Mouse (Mus musculus) T-cell, adult 2 months (primary cell): Measurements from ENCODE around the gene Scube1.

Experiments
- DNase-seq: peaks from one replicate; pipeline ENCODE4 v3.0.0; 2022; ENCODE audit warnings: low spot score

Scube1 gene

DNA sequence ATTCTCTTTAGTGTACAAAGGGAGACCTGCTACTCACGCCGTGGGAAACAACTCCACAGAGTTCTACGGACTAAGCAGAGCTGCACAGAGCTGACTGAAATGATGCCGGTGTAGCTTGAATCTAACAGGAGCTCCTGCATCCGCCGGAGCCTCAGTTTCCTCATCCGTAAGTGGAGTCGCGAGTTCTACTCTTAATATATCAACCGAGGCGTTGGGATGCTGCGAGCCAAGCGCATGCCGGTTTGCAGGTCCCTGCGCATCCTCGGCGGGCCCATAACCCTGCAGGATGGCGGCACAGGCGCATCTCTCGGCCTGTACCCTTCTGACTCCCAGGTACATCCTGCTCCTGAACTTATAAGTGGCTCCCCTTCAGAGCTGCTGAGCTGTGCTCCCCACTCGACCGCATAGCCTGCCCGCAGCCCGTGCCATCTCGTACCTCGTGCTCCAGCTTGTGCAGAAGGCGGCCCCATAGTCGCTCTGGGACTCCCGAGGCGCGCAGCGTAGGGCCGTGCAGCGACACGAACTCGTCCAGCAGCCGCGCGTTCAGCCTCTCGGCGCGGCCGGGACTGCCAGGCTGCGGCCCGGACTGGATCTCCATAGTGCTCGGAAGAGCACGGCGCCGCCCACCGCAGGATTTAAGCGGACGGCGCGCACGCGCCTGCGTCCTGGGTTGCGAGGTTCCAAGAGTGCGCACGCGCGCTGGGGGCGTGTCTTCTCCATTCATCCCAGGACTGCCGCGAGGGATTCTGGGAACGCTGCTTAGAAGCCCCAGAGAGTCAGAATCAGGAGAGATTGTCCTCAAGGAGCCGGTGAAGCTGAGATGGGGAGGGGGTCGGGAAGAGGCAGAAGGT, 130.1 kb downstream of the Scube1 start, which contains the start of gene Ttll12:
Ttll12 (minus strand) TSS at position 645 of the 851 bp plus-strand sequence.
- DNase-seq: peak; percentile 68

DNA sequence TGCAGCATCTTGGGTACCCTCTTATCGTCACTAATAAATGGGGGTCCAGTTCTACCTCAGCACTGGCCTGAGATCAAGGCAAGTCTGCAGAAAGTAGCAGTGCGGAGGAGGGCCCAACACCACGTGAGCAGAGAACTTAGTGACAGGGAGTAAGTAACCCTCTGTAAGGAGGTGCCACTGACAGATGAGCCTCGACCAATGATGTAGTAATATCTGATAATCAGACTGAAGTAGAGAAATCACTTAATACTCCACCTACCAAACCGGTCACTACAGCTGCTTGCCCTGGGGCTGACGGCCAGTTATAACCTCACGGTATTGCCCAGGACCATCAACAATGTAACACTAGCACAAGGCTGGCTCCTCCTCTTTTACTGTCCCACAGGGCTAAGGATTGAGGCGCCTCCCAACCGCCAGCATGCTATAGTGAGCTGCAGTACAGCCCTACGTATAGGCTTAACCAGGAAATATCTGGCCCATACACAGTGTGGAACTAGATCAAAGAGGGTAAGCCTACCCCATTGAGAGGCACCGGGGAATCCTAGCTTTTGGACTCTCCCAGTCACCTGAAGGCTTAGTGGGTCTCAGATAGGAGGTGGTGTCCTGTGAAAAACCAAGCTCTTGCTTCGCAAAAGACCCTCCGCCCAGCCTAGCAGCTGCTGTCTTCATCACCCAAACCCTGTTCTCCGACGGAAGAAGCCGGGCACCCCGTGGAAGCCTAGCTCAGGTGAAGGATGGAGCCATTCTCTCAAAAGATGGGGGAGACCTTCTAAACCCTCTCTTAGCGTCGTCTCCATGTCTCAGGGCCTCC, 130.9 kb downstream of the Scube1 start:
- DNase-seq: no peak

DNA sequence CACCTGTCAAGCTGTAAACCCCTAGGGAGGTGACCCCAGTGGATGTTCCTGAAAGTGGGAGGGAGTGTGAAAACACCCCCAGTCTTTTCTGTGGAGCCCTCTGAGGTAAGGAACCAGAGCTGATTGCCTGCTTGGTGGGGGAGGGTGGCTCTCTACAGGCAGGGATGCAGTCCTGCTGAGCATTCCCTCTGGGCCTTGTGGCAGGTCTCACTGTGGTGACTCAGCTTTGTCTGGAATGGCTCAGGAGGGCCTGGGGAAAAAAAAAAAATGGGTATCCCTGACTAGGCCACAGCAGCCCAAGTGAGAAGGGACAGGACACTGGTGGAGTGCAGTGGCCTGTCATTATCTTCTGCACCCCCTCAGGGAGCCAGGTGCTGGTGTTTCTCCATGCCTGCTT, 131.6 kb downstream of the Scube1 start:
- no peak for DNase-seq

DNA sequence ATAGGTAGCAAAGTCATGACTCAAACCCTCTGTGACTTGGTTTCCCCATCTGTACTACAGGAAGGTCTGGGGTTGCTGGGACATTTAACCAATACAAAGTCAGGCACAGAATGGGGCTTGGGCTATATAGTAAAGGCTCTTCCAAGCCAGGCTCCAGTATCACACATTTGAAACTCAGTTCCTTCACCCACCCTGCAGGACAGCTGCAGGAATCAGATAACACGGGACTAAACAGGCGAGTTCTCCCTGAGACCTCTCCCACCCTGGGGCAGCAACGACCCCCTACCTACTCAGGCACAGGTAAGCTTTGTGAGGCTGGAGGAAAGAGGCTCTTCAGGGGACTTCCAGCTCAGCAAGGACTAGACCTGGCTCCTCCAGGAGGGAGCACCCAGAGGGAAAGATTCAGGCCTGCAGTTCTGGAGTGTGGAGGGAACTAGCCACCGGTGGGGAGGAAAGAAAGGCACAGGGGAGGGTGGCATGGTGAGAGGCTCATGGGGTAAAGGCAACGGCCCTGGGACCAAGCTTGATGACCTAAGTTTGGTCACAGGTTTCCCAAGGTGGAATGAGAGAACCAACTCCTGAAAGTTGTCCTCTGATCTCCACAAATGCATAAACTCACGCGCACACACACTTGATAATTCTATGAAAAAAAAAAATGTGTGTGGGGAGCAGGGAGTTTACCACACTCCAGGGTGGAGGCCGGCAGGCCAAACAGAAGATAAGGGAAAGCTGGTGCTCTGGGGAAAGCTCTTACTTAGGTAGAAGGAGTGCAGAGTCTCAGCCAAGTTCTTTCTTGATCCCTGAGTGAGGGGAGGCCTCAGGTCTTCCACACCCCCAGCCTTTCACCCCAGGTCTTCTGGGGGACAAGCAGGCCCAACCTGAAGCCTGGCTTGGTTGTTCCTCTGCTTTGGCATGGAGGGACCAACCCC, 132.3 kb downstream of the Scube1 start:
- no peak for DNase-seq

DNA sequence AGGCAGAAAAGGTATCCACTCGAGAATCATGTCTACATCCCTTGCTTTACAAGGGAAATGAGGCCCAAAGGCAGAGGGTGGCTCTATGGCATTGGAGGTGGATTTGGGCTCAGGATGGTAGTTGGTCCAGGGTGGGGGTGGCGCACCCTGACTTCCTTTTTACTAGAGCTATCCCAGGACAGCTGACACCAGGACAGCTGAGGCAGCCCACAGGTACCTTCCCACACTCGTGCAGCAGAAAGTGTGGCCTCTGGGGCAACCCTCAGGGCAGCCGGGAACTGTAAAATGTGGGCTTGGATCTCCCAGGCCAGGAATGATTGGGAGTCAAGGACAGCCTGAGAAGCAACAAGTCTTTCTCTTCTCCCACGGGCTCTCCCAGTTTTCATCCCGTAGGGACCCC, 133.1 kb downstream of the Scube1 start:
- DNase-seq: no peak

DNA sequence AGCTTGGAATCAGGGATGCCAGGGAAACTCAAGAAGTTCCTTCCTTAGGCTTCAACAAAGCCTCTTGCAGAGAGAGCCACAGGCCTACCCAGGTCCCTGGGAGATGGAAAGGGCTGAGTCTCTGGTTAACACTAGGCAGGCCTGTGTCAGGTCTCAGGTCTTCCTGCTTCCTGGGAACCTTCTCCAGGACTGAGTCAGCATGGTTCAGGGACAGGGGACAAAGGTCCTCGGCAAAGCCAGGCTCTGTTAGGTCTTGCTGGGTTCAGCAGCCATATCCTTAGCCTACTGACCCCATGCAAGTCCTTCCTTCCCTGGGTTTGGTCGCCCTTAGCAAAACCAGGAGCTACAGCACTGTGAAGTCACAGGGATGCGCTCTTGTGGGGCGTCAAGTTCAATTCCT, 134.0 kb downstream of the Scube1 start:
- no peak for DNase-seq

DNA sequence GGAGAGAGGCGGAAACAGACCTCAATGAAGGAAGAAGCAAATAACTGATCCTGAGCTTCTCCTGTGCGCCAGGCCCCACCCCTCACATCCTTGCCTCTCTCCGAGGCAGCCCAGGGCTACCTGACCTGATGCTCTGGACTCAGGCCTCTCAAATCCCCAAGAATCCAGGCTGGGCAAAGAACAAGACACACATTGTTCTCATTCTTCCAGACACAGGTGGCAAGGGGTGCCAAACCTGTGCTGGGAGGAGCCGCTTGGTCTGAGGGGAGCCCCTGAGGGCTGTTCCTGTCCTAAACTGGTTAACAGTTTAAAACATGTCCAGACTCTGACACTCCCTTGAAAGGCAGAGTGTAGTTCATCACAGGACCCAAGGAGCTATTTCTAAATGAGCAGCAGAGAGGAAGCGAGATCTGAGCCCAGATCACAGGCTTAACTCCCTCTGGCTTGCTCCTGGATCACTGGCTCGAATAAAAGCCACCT, 140.0 kb downstream of the Scube1 start:
- no peak for DNase-seq

DNA sequence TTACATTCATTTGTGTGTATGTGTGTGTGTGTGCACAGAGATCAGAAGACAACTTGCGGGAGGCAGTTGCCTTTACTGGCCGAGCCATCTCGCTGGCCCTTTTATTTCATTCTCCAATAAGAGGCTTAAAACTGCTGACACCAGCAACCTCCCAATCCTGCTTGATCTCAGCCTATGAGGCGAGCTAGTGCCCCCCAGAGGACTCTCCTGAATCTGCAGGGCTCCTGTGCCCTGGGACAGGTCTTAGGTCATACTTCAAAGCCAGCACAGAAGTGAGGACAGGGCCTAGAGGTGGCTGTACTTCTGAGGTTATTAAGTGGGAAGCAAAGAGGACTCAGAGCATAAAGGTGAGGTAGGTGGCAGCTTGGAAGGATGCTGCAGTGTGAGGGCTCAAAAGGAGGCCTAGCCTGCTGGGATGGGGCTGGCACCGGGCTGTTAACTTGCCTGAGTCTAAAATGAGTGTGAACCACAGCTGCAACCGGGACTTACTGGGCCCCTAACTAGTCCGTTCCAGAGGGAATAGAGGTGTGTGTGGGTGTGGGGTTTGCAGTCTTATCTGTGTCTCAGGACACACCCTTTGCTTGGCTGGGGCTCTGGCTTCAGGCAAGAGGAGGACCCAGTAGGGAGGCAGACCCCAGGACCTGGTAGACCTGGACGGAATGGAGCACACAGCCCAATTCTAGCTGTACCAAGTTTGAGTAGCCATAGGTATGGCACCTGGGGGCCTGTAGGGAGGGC, 141.2 kb downstream of the Scube1 start:
- DNase-seq: peak; percentile 43

DNA sequence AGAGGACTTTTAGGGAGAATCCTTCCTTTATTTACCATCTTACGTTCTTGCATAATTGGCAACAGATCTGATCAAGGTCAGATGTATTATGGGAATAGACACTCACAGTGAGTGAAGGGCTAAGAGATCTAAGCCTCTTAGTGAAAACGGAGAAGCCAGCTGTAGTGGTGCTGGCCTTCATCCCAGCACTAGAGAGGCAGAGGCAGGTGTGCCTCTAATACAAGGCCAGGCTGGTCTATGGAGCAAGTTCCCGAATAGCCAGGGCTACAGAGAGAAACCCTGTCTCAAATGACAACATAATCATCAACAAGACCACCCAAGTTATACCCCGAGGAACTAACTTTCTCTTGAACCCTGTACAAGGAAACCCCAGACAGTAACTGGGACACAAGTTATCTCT, 141.9 kb downstream of the Scube1 start:
- no peak for DNase-seq

DNA sequence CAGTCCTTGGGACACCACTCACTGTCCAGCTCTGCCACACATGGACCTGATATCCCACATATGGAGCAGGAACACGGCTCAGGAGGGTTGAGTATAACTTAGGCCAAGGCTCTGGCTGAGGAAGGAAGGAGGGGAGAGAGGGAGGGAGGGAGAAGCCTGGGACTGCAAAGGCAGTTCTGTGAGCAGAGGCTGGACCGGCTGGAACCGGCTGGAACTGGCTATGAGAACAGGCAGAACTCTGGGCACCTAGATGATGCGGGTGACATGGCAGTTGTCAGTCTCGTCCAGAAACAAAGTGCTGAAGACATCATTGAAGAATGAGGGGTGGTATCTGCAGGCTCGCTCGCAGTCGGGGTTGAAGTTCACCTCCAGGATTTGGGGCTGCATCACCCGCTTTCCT, 148.2 kb downstream of the Scube1 start:
- no peak for DNase-seq

DNA sequence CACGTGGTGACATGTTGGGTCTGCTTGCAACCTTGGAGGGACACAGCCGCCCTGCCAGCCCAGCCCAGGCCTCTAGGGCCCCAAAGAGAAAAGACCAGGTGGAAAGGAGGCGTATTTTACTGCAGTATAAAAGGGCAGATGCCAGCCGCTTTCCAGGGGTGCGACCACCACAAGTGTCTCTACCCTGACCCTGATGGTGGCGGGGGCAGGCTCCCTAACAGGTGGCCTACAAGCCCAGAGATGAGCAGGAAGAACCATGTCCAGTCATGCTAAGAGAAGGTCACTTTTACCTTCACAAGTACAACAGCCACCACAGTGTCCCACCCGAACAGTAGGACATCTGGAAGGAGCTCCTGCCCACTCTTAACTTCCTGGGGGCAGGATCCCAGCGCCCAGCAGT, 149.3 kb downstream of the Scube1 start:
- no peak for DNase-seq

DNA sequence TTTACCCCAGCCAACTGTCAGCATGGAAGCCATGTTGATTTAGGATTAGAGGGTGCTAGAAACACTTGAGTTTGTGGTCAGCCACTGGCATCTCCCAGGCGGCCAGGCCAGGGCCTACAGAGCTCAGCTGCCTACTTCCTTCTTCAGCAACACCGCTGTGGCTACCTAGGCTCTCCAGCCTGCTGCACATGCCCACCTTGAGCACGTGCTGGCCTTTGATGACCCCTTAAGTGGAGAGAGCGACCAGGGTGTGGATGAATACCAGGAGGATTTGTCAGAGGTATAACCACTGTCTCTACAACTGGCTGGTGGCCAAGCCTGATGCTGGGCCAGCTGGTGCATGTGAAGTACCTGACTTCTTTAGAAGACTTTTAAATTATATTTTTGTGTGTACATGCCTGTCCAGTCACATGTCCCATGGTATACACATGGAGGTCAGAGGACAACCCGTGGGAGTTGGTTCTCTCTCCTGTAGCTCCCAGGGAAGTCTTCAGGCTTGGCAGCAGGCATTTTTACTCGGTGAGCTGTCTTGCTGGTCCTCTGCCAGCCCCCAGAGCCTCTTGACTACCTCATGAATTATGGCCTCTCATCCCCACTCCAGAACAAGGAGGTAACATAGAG, 150.0 kb downstream of the Scube1 start:
- DNase-seq: no peak

DNA sequence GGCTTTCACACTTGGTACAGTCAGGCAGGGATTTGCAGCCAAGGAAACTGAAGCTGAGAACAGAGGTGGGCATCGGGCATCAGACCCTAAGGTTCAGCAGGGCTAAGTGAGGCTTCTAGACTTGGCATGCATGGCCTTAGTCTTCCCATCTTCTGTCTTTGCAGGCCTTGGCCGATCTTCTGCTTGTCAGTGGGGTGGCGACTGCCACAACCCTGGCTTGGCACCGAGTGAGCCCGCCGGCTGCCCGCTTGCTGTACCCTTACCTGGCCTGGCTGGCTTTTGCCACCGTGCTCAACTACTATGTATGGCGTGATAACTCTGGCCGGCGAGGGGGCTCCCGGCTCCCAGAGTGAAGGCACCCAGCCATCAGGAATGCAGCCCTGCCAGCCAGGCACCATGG, 151.2 kb downstream of the Scube1 start:
- DNase-seq: no peak

DNA sequence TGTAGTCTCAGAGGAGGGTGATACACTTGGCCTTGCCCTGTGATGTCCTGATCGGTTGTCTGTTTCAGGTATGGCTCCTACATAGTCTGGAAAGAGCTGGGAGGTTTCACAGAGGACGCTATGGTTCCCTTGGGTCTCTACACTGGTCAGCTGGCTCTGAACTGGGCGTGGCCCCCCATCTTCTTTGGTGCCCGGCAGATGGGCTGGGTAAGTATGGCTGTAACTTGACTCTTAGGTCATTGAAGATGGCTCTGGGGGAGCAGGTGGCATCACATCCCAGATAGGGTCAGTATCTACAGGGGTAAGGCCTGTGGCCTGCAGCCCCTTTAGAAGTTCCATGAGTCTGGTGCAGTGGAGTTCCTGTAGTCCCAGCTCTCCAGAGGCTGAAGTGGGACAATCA, 152.7 kb downstream of the Scube1 start:
- DNase-seq: no peak

DNA sequence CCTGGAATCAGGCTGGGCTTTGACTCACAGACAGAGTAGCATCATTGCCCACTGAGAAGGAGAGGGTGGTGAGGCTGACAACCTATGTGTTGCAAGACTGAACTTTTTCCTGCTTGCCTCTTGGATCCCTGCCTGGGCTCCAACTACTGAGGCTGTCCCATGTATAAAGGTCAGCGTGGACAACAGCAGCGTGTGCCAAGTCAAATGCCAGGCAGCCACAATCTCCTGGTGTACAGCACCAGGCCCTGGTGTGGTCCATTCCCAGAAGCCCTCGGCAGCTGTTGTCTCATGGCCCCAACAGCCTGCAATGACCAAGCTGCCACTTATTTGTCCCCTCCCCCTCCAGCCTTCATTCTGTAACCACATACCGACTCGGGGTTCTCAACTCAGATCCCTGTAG, 153.2 kb downstream of the Scube1 start:
- DNase-seq: no peak

DNA sequence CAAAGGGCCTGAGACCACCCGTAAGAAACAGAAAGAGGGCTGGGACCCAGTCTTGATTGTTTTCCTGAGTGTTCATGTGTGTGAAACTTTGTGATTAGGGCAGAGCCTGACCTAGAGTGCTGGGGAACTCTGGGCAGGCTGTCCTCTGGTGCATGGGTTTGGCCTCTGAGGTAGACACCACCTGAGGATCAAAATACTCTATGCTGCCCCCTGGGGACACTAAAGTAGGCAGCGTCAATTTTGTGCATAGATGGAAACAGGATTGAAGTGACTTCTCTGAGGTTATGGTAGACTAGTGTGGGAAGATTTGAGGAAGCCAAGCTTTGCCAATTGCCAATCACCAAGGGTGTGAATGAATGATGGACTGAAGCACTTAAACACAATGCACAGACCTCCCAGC, 154.2 kb downstream of the Scube1 start:
- no peak for DNase-seq

DNA sequence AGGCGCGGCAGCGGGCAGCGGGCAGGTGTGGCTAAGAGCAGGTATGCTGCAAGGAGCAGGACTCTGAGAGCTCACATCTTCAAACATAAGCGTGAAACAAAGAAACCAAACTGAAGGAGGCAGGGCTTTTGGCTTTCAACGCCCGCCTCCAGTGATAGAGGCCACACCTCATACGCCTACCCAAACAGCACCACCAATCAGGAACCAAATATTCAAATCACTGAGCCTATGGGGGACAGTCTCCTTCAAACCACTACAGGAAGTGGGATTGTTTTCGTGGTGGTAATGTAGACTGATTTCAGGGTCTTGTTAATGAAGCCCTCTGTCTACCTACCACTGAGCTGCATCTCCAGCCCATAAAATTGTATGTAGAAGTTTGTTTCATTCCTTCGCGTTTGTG, 155.1 kb downstream of the Scube1 start:
- peak; percentile 37 for DNase-seq

DNA sequence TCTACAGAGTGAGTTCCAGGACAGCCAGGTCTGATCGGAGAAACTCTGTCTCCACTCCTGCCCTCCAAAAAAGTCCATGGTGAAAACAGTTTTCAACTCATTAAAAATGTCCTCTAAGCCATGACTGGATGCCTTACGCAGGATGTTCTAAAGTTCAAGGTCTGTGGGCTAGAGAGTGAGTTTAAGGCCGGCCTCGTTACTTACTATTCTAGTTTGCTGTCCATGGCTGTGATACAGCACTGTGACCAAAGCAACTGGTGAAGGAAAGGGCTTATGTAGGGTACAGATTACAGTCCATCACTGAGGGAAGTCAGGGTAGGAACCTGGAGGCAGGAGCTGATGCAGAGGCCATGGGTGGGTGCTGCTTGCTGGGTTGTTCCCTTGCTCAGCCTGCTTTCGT, 156.3 kb downstream of the Scube1 start:
- DNase-seq: no peak

DNA sequence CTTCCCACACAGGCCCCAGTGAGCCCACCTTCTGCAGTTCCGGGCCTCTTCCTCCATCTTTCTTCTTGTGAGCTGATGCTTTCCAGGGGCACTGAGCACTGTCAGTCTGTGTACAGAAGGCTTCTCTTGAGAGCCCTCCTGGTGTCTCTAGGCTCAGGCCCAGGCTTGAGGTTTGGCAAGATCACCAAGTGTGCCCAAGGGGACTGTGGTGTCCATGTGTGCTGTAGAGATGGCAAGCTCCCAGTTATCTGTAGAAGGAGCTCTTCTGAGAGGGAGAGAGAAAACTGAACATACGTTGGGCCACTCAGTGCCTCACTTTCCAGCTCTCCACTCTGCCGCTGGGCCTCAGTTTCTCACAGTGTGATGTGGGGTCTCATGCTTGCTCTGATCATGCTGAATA, 157.1 kb downstream of the Scube1 start:
- no peak for DNase-seq

DNA sequence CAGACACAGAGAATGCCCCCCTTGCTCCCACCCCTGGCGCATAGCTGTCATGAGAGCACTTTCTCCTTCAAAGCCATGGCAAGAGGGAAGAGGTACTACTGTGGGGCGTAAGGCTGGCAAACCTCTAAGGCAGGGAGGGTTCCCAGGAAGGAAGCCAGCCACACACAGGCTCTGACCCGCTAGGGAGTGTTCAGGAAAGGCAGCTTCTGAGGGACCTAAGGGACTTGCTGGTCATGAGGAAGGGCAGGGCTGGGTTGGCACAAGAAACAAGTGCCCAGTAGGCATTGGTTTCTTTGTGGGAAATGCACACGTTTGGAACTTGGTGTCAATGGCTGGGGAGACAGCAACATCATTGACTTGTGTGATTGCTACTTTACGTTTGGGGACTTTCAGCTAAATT, 158.8 kb downstream of the Scube1 start:
- no peak for DNase-seq

DNA sequence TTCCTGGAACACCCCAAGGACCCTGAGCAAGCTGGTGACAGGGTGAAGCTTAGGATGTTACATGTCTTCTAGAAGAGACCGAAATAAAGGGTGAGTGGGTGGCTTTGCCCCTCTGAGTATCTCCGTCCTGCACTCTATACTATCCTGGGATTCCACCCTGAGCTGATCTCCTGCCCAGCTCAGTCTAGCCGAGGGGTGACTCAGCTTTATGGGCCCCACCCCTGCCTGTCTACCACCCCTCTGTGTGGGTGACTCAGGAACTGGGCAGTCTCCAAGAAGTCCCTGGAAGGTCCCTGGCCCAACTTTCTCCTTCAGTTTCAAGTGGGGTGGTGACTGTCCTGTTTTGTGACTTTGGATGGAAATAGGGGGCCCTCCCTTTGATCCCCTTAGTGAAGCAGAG, 159.4 kb downstream of the Scube1 start:
- no peak for DNase-seq
